Mouse (Mus musculus): ENCODE measurements around the gene Rras2.
A peak's percentile ranks its signal among the peaks of the same experiment; 100 is the strongest.

Gene Rras2

GRCm38 (mm10) chr7:114117444-114117905 is at the start of gene Rras2:
TSS of gene Rras2 (minus strand) at chr7:114117781.
- DNase-seq (ENCODE audit: low spot score), result peak; percentile 94

GRCm38 (mm10) chr7:114162975-114163374 is 45.4 kb upstream of the Rras2 start:
- DNase-seq (ENCODE audit: low spot score), result no peak

GRCm38 (mm10) chr7:114161101-114161500 is 43.5 kb upstream of the Rras2 start:
- no peak for DNase-seq (ENCODE audit: low spot score)

GRCm38 (mm10) chr7:114157716-114158278 is 40.2 kb upstream of the Rras2 start:
- no peak for DNase-seq (ENCODE audit: low spot score)

GRCm38 (mm10) chr7:114156364-114156763 is 38.8 kb upstream of the Rras2 start:
- DNase-seq (ENCODE audit: low spot score), result no peak

GRCm38 (mm10) chr7:114155053-114155865 is 37.7 kb upstream of the Rras2 start:
- DNase-seq (ENCODE audit: low spot score), result no peak

- peak; percentile 46 for DNase-seq (ENCODE audit: low spot score)
These were observed 33.6 kb upstream of the Rras2 start for GRCm38 (mm10) chr7:114151036-114151780.

- DNase-seq (ENCODE audit: low spot score), result no peak
These were observed 32.0 kb upstream of the Rras2 start for GRCm38 (mm10) chr7:114149564-114149963.

GRCm38 (mm10) chr7:114149135-114149534 is 31.6 kb upstream of the Rras2 start:
- no peak for DNase-seq (ENCODE audit: low spot score)

- DNase-seq (ENCODE audit: low spot score), result no peak
These were observed 28.3 kb upstream of the Rras2 start for GRCm38 (mm10) chr7:114145841-114146240.

- no peak for DNase-seq (ENCODE audit: low spot score)
These were observed 24.7 kb upstream of the Rras2 start for GRCm38 (mm10) chr7:114142151-114142798.

- DNase-seq (ENCODE audit: low spot score), result no peak
These were observed 22.4 kb upstream of the Rras2 start for GRCm38 (mm10) chr7:114140026-114140425.

- no peak for DNase-seq (ENCODE audit: low spot score)
These were observed 21.8 kb upstream of the Rras2 start for GRCm38 (mm10) chr7:114139400-114139799.

- no peak for DNase-seq (ENCODE audit: low spot score)
These were observed 20.7 kb upstream of the Rras2 start for GRCm38 (mm10) chr7:114138261-114138660.

GRCm38 (mm10) chr7:114135166-114135565 is 17.6 kb upstream of the Rras2 start:
- no peak for DNase-seq (ENCODE audit: low spot score)

- DNase-seq (ENCODE audit: low spot score), result no peak
These were observed 16.4 kb upstream of the Rras2 start for GRCm38 (mm10) chr7:114133957-114134356.

- DNase-seq (ENCODE audit: low spot score), result no peak
These were observed 14.7 kb upstream of the Rras2 start for GRCm38 (mm10) chr7:114132316-114132715.

- DNase-seq (ENCODE audit: low spot score), result no peak
These were observed 11.7 kb upstream of the Rras2 start for GRCm38 (mm10) chr7:114129281-114129680.

- DNase-seq (ENCODE audit: low spot score), result no peak
These were observed 599 bp upstream of the Rras2 start for GRCm38 (mm10) chr7:114118180-114118579.

GRCm38 (mm10) chr7:114116711-114117351 is 750 bp downstream of the Rras2 start:
- DNase-seq (ENCODE audit: low spot score), result peak; percentile 77

- DNase-seq (ENCODE audit: low spot score), result no peak
These were observed 1.6 kb downstream of the Rras2 start for GRCm38 (mm10) chr7:114115961-114116360.

- DNase-seq (ENCODE audit: low spot score), result no peak
These were observed 2.6 kb downstream of the Rras2 start for GRCm38 (mm10) chr7:114114976-114115375.

All from embryo, embryonic 10.5 days (tissue).